Mouse (Mus musculus) mouse embryonic stem cell (cell line): ENCODE measurements around the gene Ica1.

Source experiments
- in situ Hi-C, 2 experiments: fragments of 300-500 bp; cut with MboI; formaldehyde crosslinking; loops; 1 replicate in 1 of 2; 3 replicates in 1 of 2; pipeline ENCODE4 v1.14.3; 2019 to 2020; ENCODE audit warnings: low sequenced_read_pairs in 2 of 2, low pct_unique_long_range_greater_than_20kb in 1 of 2, mixed read lengths in 1 of 2; ENCODE audit not compliant: unreplicated experiment in 1 of 2

Gene Ica1

GRCm38 (mm10) chr6:8711246-8711645 lies 67.0 kb downstream of the Ica1 start:
- in situ Hi-C loops = no loop called here

GRCm38 (mm10) chr6:8694636-8695514 lies 83.4 kb downstream of the Ica1 start:
- in situ Hi-C loops = no loop called here

GRCm38 (mm10) chr6:8693926-8694635 lies 84.2 kb downstream of the Ica1 start:
- in situ Hi-C loops = no loop called here

- in situ Hi-C loops = no loop called here
These were observed 85.0 kb downstream of the Ica1 start for GRCm38 (mm10) chr6:8693141-8693881.

GRCm38 (mm10) chr6:8691199-8691975 lies 86.9 kb downstream of the Ica1 start:
- in situ Hi-C loops = no loop called here

GRCm38 (mm10) chr6:8690441-8690840 lies 87.8 kb downstream of the Ica1 start:
- in situ Hi-C loops = no loop called here

- in situ Hi-C loops = no loop called here
These were observed 91.4 kb downstream of the Ica1 start for GRCm38 (mm10) chr6:8686678-8687580.

- in situ Hi-C loops = no loop called here
These were observed 94.9 kb downstream of the Ica1 start for GRCm38 (mm10) chr6:8683379-8683778.

GRCm38 (mm10) chr6:8680931-8681330 lies 97.4 kb downstream of the Ica1 start:
- in situ Hi-C loops = no loop called here

GRCm38 (mm10) chr6:8673013-8673412 lies 105.3 kb downstream of the Ica1 start:
- in situ Hi-C loops = no loop called here

GRCm38 (mm10) chr6:8669343-8669742 lies 108.9 kb downstream of the Ica1 start:
- in situ Hi-C loops = no loop called here

GRCm38 (mm10) chr6:8668013-8668811 lies 110.1 kb downstream of the Ica1 start:
- in situ Hi-C loops = no loop called here

- in situ Hi-C loops = no loop called here
These were observed 112.5 kb downstream of the Ica1 start for GRCm38 (mm10) chr6:8665786-8666185.

- in situ Hi-C loops = no loop called here
These were observed 113.3 kb downstream of the Ica1 start for GRCm38 (mm10) chr6:8664956-8665355.

GRCm38 (mm10) chr6:8663092-8663740 lies 115.1 kb downstream of the Ica1 start:
- in situ Hi-C loops = no loop called here

- in situ Hi-C loops = no loop called here
These were observed 116.9 kb downstream of the Ica1 start for GRCm38 (mm10) chr6:8661404-8661803.
